ENCODE assay signal across 8 mouse cellular contexts in the genomic region with DNA sequence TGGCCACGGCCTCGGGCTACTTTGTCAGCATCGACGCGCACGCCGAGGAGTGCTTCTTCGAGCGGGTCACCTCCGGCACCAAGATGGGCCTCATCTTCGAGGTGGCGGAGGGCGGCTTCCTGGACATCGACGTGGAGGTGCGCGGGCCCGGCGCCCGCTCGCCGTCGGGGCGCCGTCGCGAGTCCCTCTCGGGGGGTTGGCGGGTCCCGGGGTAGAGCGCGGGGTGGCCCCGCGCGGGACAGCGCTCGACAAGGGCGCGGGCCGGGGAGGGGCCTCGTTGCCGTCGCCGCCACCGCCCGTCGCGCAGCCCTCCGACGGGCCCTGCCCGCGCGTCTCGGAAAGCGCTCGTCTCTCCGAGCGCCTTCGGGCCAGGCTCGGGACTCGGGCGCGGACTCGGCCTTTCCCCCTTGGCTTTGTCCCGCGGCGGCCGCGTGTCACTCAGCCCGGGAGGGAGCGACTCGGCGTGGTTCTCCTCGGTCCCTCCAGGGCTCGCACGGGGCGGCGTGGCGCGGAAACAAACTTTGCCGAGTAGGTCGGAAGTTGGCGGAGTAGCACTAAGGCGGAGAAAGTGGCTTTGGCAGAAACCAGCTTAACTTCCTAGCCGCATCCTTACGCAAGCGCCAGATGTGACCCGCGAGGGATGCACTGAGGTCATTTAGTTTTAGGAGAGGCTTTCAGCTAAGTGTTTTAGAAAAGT. TPM values are rescaled to one million over a fixed set of nuclear protein-coding genes. Genes with fewer than 3 reads are reported as not detected.
DNase-seq lines count a peak whose midpoint lies in the region; ATAC-seq and TF ChIP-seq lines count a peak whose summit lies in the region.

No protein-coding gene starts in this region.

- ATAC-seq in heart, postnatal 0 days (ENCODE audit: insufficient read depth, low read depth), result peak; percentile 79

- peaks cover 48% of the 10 kb centered on the region for H3K79me2 ChIP-seq in macrophage (ENCODE audit: inconsistent target)

- under 1% methylated on average over 64 of the region's 89 CpGs for WGBS in heart, postnatal 0 days
- 1% methylated on average over 70 of the region's 89 CpGs for WGBS in macrophage (ENCODE audit: missing documents)

- TF ChIP-seq CTCF in E14TG2a.4 (conservative IDR thresholded peaks at IDR 0.05; ENCODE audit: low read length), result no peak
- no peak for TF ChIP-seq CTCF in heart, postnatal 0 days (IDR thresholded peaks at IDR 0.05; ENCODE audit: low read depth)

- H3K4me1 ChIP-seq in E14TG2a.4 (replicated peaks; ENCODE audit: low read depth, low read length), result peaks cover 68% of the 10 kb centered on the region
- peaks cover 40% of the 10 kb centered on the region for H3K4me1 ChIP-seq in erythroblast, embryonic 14.5 days (ENCODE audit: control insufficient read depth)
- H3K4me1 ChIP-seq in heart, postnatal 0 days (ENCODE audit: control insufficient read depth, insufficient read depth), result peaks cover 13% of the 10 kb centered on the region

- H3K27me3 ChIP-seq in E14TG2a.4 (ENCODE audit: insufficient read depth, low read length), result no peaks in the 10 kb centered on the region
- peaks cover 6% of the 10 kb centered on the region for H3K27me3 ChIP-seq in erythroblast, embryonic 14.5 days (ENCODE audit: control insufficient read depth)
- no peaks in the 10 kb centered on the region for H3K27me3 ChIP-seq in heart, postnatal 0 days (ENCODE audit: control insufficient read depth, insufficient read depth, low read length)

- peak overlapping the region; percentile 93 for H3K27ac ChIP-seq in heart, postnatal 0 days (ENCODE audit: low read depth)
- peak overlapping the region; percentile 37 for H3K27ac ChIP-seq in macrophage

- DNase-seq in adrenal gland, postnatal 25 days, result peak; percentile 74
- peak; percentile 59 for DNase-seq in heart, postnatal 0 days (ENCODE audit: low spot score)
- peak; percentile 74 to 90 for DNase-seq in kidney, postnatal 25 days
- DNase-seq in retina, postnatal 1 day, result peak; percentile 82
- peak; percentile 62 to 76 for DNase-seq in urinary bladder, adult 18-20 months (ENCODE audit: low spot score in 2 of 2)

- no peak for TF ChIP-seq EP300 in heart, postnatal 0 days (IDR thresholded peaks at IDR 0.05; ENCODE audit: low read depth)

- H3K4me3 ChIP-seq in E14TG2a.4 (replicated peaks; ENCODE audit: low read length) (peak overlapping the region; percentile 98), macrophage (ENCODE audit: inconsistent target) (peak overlapping the region; percentile 59)
- peak overlapping the region; percentile 97 for H3K4me3 ChIP-seq in erythroblast, embryonic 14.5 days (replicated peaks)
- H3K4me3 ChIP-seq in heart, postnatal 0 days (ENCODE audit: low read depth, low read length), result peak overlapping the region; percentile 74

- H3K4me2 ChIP-seq in heart, postnatal 0 days (ENCODE audit: low read depth, low read length), result peak overlapping the region; percentile 66

- no peaks in the 10 kb centered on the region for H3K9me3 ChIP-seq in E14TG2a.4 (ENCODE audit: low read length)
- H3K9me3 ChIP-seq in erythroblast, embryonic 14.5 days (ENCODE audit: control insufficient read depth, low read length), result no peaks in the 10 kb centered on the region
- H3K9me3 ChIP-seq in heart, postnatal 0 days (replicated peaks; ENCODE audit: control insufficient read depth, low read length), result no peaks in the 10 kb centered on the region

- H3K36me3 ChIP-seq in E14TG2a.4 (ENCODE audit: insufficient read depth, low read length) (peaks cover 39% of the 10 kb centered on the region), macrophage (ENCODE audit: inconsistent target) (peaks cover 33% of the 10 kb centered on the region)
- peaks cover 43% of the 10 kb centered on the region for H3K36me3 ChIP-seq in erythroblast, embryonic 14.5 days (ENCODE audit: control insufficient read depth)
- H3K36me3 ChIP-seq in heart, postnatal 0 days (replicated peaks; ENCODE audit: control insufficient read depth, insufficient read depth, low read length), result peaks cover 30% of the 10 kb centered on the region

- peak overlapping the region; percentile 72 for H3K9ac ChIP-seq in heart, postnatal 0 days (replicated peaks; ENCODE audit: low read depth, low read length)

RNA-seq across cellular contexts. Expression of a gene that starts 0.6 kb away (rescaled TPM):
- total RNA-seq in adrenal gland, postnatal 25 days (2021), result 186 and 197 TPM in 2 replicates
- 11.7 and 17.6 TPM in 2 replicates for polyA plus RNA-seq in erythroblast, embryonic 14.5 days (2012)
- total RNA-seq in heart, postnatal 0 days (2014; rRNA removed; ENCODE audit: low replicate concordance), result 331 and 388 TPM in 2 replicates
- 389 and 404 TPM in 2 replicates for polyA plus RNA-seq in heart, postnatal 0 days (2015; fragmentation: Nextera tagmentation; extraction: Ambion mirVana)
- total RNA-seq in macrophage (2018; cell fraction: chromatin; rRNA removed), result 100 to 1,000 TPM in 4 of 26 experiments, 10 to 100 TPM in 22; 47.8 to 107 (median 75.2) TPM
- 100 to 1,000 TPM; 250 to 501 (median 304) TPM for total RNA-seq in macrophage (2018; cell fraction: cytosol; rRNA removed)
- 100 to 1,000 TPM; 113 to 376 (median 199) TPM for total RNA-seq in macrophage (2018; cell fraction: nucleus; rRNA removed)
- 260 to 815 TPM (median 355 TPM) in 3 replicates for polyA plus RNA-seq in macrophage (2018)

RNA-seq across cellular contexts. Expression of a gene that starts 9.9 kb away (rescaled TPM):
- total RNA-seq in adrenal gland, postnatal 25 days (2021), result 15.1 and 17.7 TPM in 2 replicates
- polyA plus RNA-seq in erythroblast, embryonic 14.5 days (2012), result 0.02 and 0.06 TPM in 2 replicates
- total RNA-seq in heart, postnatal 0 days (2014; rRNA removed; ENCODE audit: low replicate concordance), result 34.7 and 52.1 TPM in 2 replicates
- 39.0 and 40.5 TPM in 2 replicates for polyA plus RNA-seq in heart, postnatal 0 days (2015; fragmentation: Nextera tagmentation; extraction: Ambion mirVana)
- total RNA-seq in macrophage (2018; cell fraction: chromatin; rRNA removed), result 1 to 10 TPM; 1.3 to 9.8 (median 4.4) TPM
- 10 to 100 TPM in 3 of 26 experiments, 1 to 10 TPM in 23; 3.7 to 13.4 (median 6.3) TPM for total RNA-seq in macrophage (2018; cell fraction: cytosol; rRNA removed)
- 10 to 100 TPM in 1 of 26 experiments, 1 to 10 TPM in 25; 1.5 to 12.4 (median 3.8) TPM for total RNA-seq in macrophage (2018; cell fraction: nucleus; rRNA removed)
- polyA plus RNA-seq in macrophage (2018), result 4.3 to 9.6 TPM (median 7.6 TPM) in 3 replicates

RNA-seq across cellular contexts. Expression of a gene that starts 11.6 kb away (rescaled TPM):
- 14.8 and 15.5 TPM in 2 replicates for total RNA-seq in adrenal gland, postnatal 25 days (2021)
- 0.84 and 0.94 TPM in 2 replicates for polyA plus RNA-seq in erythroblast, embryonic 14.5 days (2012)
- 1.1 and 5.2 TPM in 2 replicates for total RNA-seq in heart, postnatal 0 days (2014; rRNA removed; ENCODE audit: low replicate concordance)
- 4.9 and 5.9 TPM in 2 replicates for polyA plus RNA-seq in heart, postnatal 0 days (2015; fragmentation: Nextera tagmentation; extraction: Ambion mirVana)
- 10 to 100 TPM; 13.2 to 80.1 (median 41.5) TPM for total RNA-seq in macrophage (2018; cell fraction: chromatin; rRNA removed)
- 1 to 10 TPM; 1.6 to 8.5 (median 6.1) TPM for total RNA-seq in macrophage (2018; cell fraction: cytosol; rRNA removed)
- total RNA-seq in macrophage (2018; cell fraction: nucleus; rRNA removed), result 10 to 100 TPM in 24 of 26 experiments, 1 to 10 TPM in 2; 7.2 to 50.0 (median 21.2) TPM
- polyA plus RNA-seq in macrophage (2018), result 6.2 to 9.1 TPM (median 7.9 TPM) in 3 replicates

RNA-seq across cellular contexts. Expression of a gene that starts 37.9 kb away (rescaled TPM):
- 42.1 and 48.3 TPM in 2 replicates for total RNA-seq in adrenal gland, postnatal 25 days (2021)
- polyA plus RNA-seq in erythroblast, embryonic 14.5 days (2012), result 0.41 and 0.57 TPM in 2 replicates
- 23.7 and 58.6 TPM in 2 replicates for total RNA-seq in heart, postnatal 0 days (2014; rRNA removed; ENCODE audit: low replicate concordance)
- polyA plus RNA-seq in heart, postnatal 0 days (2015; fragmentation: Nextera tagmentation; extraction: Ambion mirVana), result 49.5 and 51.5 TPM in 2 replicates
- total RNA-seq in macrophage (2018; cell fraction: chromatin; rRNA removed), result 10 to 100 TPM in 11 of 26 experiments, 1 to 10 TPM in 15; 1.1 to 26.9 (median 8.7) TPM
- total RNA-seq in macrophage (2018; cell fraction: cytosol; rRNA removed), result 10 to 100 TPM in 25 of 26 experiments, 1 to 10 TPM in 1; 9.6 to 25.0 (median 17.9) TPM
- 10 to 100 TPM in 8 of 26 experiments, 1 to 10 TPM in 18; 3.3 to 18.3 (median 6.3) TPM for total RNA-seq in macrophage (2018; cell fraction: nucleus; rRNA removed)
- 16.2 to 38.1 TPM (median 19.2 TPM) in 3 replicates for polyA plus RNA-seq in macrophage (2018)

RNA-seq across cellular contexts. Expression of a gene that starts 37.9 kb away (rescaled TPM):
- total RNA-seq in adrenal gland, postnatal 25 days (2021), result 34.5 and 46.1 TPM in 2 replicates
- polyA plus RNA-seq in erythroblast, embryonic 14.5 days (2012), result 0.27 and 0.28 TPM in 2 replicates
- 18.9 and 49.7 TPM in 2 replicates for total RNA-seq in heart, postnatal 0 days (2014; rRNA removed; ENCODE audit: low replicate concordance)
- polyA plus RNA-seq in heart, postnatal 0 days (2015; fragmentation: Nextera tagmentation; extraction: Ambion mirVana), result 21.1 and 22.3 TPM in 2 replicates
- 10 to 100 TPM in 20 of 26 experiments, 1 to 10 TPM in 6; 6.0 to 40.9 (median 21.0) TPM for total RNA-seq in macrophage (2018; cell fraction: chromatin; rRNA removed)
- 10 to 100 TPM in 7 of 26 experiments, 1 to 10 TPM in 19; 3.6 to 12.6 (median 8.8) TPM for total RNA-seq in macrophage (2018; cell fraction: cytosol; rRNA removed)
- 10 to 100 TPM in 11 of 26 experiments, 1 to 10 TPM in 15; 2.8 to 21.6 (median 9.8) TPM for total RNA-seq in macrophage (2018; cell fraction: nucleus; rRNA removed)
- 5.6 to 14.5 TPM (median 10.6 TPM) in 3 replicates for polyA plus RNA-seq in macrophage (2018)

Comparison
In these comparisons a context has a peak if more than half of its experiments do, and no peak if none do; other contexts are left out.
1. Peak in every context shown above with its lines: DNase-seq, ATAC-seq, H3K4me3 ChIP-seq and H3K27ac ChIP-seq.
2. RNA of a gene that starts 0.6 kb away (polyA plus RNA-seq): 260 to 815 TPM in macrophage and 389 to 404 TPM in heart, postnatal 0 days; 11.7 to 17.6 TPM in erythroblast, embryonic 14.5 days; every median in the first group is over 10 times any median in the second.